Mouse (Mus musculus): ENCODE results near the gene Cgrrf1. TPM values are rescaled to one million over a fixed set of nuclear protein-coding genes. Genes with fewer than 3 reads are reported as not detected.

Cgrrf1 gene
- total RNA-seq, 2 experiments from 2014 or later = 20.0 to 22.3 TPM

DNA sequence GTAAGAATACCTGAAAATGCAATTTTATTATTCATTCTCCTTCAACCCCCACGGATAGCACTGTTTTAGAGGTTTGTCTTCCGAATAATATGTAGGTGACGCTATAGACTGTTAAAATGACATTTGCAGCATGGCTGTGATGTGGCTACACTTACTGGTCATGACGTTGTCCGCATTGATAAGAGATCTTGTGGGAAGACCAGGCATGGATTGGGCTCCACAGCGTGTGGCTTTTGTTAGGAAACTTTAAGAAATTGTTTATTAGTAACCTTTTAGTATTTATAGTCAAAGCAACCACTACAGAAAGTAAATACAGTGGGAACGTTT lies 53.5 kb downstream of the Cgrrf1 start:
- no peak for DNase-seq (ENCODE audit: extremely low spot score in 1 of 2, low spot score in 1 of 2)

DNA sequence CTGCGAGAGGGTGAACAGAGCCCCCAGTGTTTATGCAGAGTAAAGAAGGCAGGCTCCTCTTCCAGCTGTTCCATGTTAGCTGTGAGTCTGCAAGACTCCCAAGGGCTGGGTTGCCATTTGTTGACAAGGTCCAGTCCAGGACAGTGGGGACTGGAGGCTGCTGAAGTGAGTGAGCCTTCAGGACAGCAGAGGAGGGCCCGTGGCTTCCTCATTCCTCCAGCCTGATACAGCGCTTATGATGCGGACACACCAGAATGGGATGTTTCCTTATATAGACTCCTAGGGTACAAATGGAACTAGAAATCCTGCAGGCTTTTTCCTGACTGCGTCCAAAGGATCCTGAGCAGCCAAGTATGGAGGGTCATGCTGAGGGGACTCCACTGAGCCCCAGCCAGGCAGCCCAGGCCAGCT lies 54.0 kb downstream of the Cgrrf1 start:
- DNase-seq (ENCODE audit: extremely low spot score in 1 of 2, low spot score in 1 of 2) = peak in 1 of 2 experiments; percentile 12

DNA sequence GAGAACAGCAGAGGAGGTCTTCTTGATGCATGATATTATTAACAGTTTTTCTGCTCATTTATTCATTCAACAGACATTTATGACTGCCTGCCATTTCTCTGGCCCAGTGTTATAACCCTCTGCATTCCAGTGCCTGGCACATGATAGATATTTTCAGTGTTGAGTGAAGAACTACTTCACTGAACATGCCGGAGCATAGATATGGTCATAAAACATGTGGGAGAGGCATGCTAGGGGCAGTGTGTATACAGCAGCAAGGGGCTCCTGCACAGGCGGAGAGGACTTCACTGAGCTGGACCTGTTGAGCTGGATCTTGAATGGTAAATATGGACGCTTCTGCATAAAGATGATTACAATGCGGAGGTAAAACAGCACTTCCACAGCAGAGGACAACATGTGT lies 57.2 kb downstream of the Cgrrf1 start:
- no peak for DNase-seq (ENCODE audit: extremely low spot score in 1 of 2, low spot score in 1 of 2)

DNA sequence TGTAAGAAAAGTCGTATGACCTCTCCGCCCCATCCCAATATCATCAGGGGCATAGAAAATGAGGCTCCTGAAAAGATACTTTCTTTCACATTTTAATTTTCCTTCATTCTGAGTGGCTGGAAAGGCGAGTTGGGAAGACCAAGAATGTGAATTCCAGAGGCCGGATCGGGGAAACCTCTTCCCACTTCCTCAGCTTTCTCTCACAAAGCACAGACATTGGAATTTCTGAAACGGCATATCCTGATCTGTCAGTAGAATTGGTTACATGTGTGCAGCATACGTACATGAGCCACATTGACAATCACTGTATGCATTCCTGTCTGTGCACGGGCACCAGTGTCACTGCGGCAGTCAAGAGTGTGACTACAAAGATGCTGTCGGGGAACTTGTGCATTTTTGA lies 62.0 kb downstream of the Cgrrf1 start:
- DNase-seq (ENCODE audit: extremely low spot score in 1 of 2, low spot score in 1 of 2) = no peak

DNA sequence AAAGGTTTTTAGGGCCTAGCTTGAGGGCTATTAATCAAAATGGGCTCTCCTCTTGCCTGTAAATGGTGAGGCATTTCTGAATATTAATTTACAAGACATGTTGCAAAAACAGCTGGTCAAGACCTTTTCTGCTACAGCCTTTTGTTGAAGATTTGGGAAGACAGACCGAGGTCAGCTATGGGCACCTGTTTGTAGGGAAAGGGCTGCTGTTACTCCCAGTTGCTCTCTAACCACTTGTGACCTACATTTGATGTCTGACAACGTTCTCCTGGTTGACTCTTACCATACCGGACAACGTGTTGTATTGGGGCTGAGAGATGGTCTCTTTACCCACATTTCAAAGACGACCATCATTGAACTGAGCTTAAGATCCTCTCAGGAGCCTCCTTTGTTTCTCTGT lies 66.0 kb downstream of the Cgrrf1 start:
- DNase-seq (ENCODE audit: extremely low spot score in 1 of 2, low spot score in 1 of 2) = no peak

DNA sequence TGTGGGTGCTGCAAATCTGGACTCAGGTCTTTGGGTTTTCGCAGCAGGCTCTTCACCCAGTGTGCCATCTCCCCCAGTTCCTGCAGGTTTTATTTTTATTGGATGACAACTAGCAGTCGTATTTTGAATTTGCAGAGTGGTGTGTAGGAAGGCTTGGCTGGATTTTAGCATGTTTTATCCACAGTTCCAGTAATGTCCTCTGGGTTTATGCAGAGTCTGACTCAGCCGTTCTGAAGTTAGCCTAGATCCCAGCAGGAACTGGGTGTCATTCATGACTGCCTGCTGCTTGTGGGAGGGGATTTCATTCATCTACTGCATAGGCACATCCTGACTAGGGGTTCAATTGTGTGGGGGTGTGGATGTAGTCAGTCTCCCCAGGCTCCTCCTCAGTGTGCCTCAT lies 66.7 kb downstream of the Cgrrf1 start:
- DNase-seq (ENCODE audit: extremely low spot score in 1 of 2, low spot score in 1 of 2) = no peak

DNA sequence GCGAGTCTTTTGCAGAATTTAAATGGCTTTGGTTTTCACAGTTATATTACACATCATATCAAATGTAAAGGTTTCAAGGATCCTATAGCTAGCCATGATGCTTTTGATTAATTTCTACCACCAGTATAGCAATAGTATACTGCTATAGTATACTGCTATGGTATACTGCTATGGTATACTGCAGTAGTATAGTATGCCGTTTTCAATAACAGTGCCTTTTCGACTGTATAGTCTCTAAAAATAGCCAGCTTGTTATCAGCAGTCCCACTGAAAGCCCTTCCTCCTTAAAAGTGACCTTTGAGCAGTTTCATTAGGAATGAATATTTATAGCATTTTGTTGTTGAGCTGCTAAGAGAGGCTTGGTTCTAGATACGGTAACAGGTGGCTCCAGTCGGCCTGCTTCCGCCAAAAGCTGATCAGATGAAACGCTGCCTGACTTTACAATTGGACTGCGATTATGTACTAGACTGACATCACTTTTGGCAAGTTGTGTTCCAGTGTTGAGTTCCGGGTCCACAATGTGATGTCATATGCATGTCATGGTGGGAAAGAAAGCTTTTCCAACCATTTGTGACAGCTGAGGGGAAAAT lies 70.7 kb downstream of the Cgrrf1 start:
- DNase-seq (ENCODE audit: extremely low spot score in 1 of 2, low spot score in 1 of 2) = no peak

Other genes starting within 250 kb of the Cgrrf1 start
- gene Cdkn3, start 71.6 kb upstream of the Cgrrf1 start, total RNA-seq (2021) = under 1 TPM; 0.49 to 0.68 TPM
- 10 to 100 TPM; 69.5 to 82.7 TPM for gene Cnih1, start 43.7 kb upstream of the Cgrrf1 start, total RNA-seq (2021)
- 100 to 1,000 TPM; 163 to 168 TPM for gene Gmfb, start 9.9 kb upstream of the Cgrrf1 start, total RNA-seq (2021)
- gene Samd4, start 50.7 kb downstream of the Cgrrf1 start, total RNA-seq (2021) = 10 to 100 TPM; 10.3 to 13.7 TPM

Data from layer of hippocampus, postnatal 25 days (tissue).